Mouse (Mus musculus) G1E (cell line): Measurements from ENCODE around the gene Ptprz1. TPM values are rescaled to one million over a fixed set of nuclear protein-coding genes. Genes with fewer than 3 reads are reported as not detected.

Experiments used
- ATAC-seq: 2 replicates; pipeline ENCODE4 v1.8.0; 2016; ENCODE audit warnings: mild to moderate bottlenecking; ENCODE audit not compliant: insufficient number of reproducible peaks, poor library complexity, low FRiP score, severe bottlenecking; ENCODE audit errors: extremely low read depth
- DNase-seq: peaks from one replicate; pipeline ENCODE4 v3.0.0; 2012; ENCODE audit warnings: low spot score
- H3K27me3 ChIP-seq: 2 replicates; pipeline ENCODE4 v1.6.1; 2012; ENCODE audit warnings: mild to moderate bottlenecking, low read length, inconsistent platforms; ENCODE audit not compliant: insufficient read depth
- H3K36me3 ChIP-seq: replicated peaks from 2 replicates; pipeline ENCODE3; 2012; ENCODE audit warnings: mild to moderate bottlenecking, inconsistent platforms
- H3K4me1 ChIP-seq: 2 replicates; pipeline ENCODE4 v1.6.1; 2012; ENCODE audit warnings: low read depth, low read length, inconsistent platforms, mixed read lengths; ENCODE audit not compliant: insufficient read depth
- H3K4me3 ChIP-seq: 2 replicates; pipeline ENCODE4 v1.5.1; 2012; ENCODE audit warnings: low read depth, mild to moderate bottlenecking, inconsistent platforms, low read length, moderate library complexity, mixed read lengths
- H3K9me3 ChIP-seq: replicated peaks from 2 replicates; pipeline ENCODE4 v1.6.1; 2012; ENCODE audit warnings: inconsistent platforms
- CTCF ChIP-seq: IDR thresholded peaks from 2 replicates; pipeline ENCODE4 v1.5.1; 2012; ENCODE audit warnings: low read depth, low read length, inconsistent platforms, mixed read lengths
- GATA1 ChIP-seq: IDR thresholded peaks from 2 replicates; pipeline ENCODE4 v1.6.1; 2012; ENCODE audit warnings: borderline replicate concordance, low read length, inconsistent platforms, mixed read lengths
- GATA2 ChIP-seq: IDR thresholded peaks from 2 replicates; pipeline ENCODE4 v1.6.1; 2012; ENCODE audit warnings: low read depth, low read length, inconsistent platforms, borderline replicate concordance
- POLR2AphosphoS5 ChIP-seq: IDR thresholded peaks from 2 replicates; pipeline ENCODE4 v1.6.1; 2012; ENCODE audit warnings: low read depth, low read length, inconsistent platforms; ENCODE audit not compliant: insufficient replicate concordance
- TAL1 ChIP-seq: conservative IDR thresholded peaks from 2 replicates; pipeline ENCODE4 v1.6.1; 2012; ENCODE audit warnings: low read depth, low read length, inconsistent platforms, mixed read lengths
- polyA plus RNA-seq: library from polyadenylated mRNA; stranded (reverse); fragments of >175 nt; gene quantifications from 2 replicates; pipeline ENCODE4 v1.2.3, GENCODE M21; 2012
- total RNA-seq, 2 experiments: library from RNA; stranded (forward) in 1 of 2; stranded (reverse) in 1 of 2; fragments of 200-1000 nt in 1 of 2; fragments of >200 nt in 1 of 2; fragmentation: Nextera tagmentation in 1 of 2; gene quantifications; 2 replicates each; pipeline ENCODE4 v1.2.3; 2014 to 2017

Gene Ptprz1
- total and polyA plus RNA-seq, 3 experiments: 0.22 TPM; not detected in 2

GRCm38 (mm10) chr6:22932768-22933265 lies 57.5 kb downstream of the Ptprz1 start:
- Histone ChIP-seq H3K36me3 (no peaks in the 10 kb centered on the region), H3K9me3 (no peaks in the 10 kb centered on the region), H3K4me1 (no peaks in the 10 kb centered on the region), H3K27me3 (no peaks in the 10 kb centered on the region), H3K4me3 (no peak overlapping the region)
- ATAC-seq (no peak), DNase-seq (no peak)
- TF ChIP-seq TAL1 (no peak), GATA2 (no peak), POLR2AphosphoS5 (no peak), GATA1 (no peak), CTCF (no peak)

DNA sequence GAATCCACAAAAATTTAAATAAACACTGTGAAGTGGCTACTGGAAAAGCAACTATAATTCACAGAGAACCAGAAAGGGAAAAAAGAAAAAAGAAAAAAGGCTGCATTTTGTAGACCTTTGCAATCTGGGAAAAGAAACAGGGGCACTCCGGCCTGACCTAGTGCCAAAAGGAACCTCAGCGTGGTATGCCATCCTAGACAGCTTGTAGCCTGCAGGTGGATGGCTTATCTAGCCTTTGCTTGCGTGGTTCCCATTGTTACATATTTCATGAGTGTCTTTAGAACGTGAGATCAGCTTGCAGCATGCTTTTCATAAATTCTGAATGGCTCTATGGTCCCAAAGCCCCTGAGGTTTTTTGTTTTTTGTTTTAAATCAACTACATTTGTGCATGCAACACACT lies 61.8 kb downstream of the Ptprz1 start:
- H3K9me3 ChIP-seq: no peaks in the 10 kb centered on the region
- H3K4me1 ChIP-seq: no peaks in the 10 kb centered on the region
- TF ChIP-seq CTCF: no peak
- no peak for TF ChIP-seq POLR2AphosphoS5
- TF ChIP-seq GATA2: no peak
- no peak for TF ChIP-seq TAL1
- no peak for TF ChIP-seq GATA1
- H3K27me3 ChIP-seq: no peaks in the 10 kb centered on the region
- ATAC-seq (no peak), DNase-seq (no peak)
- H3K36me3 ChIP-seq: no peaks in the 10 kb centered on the region
- no peak overlapping the region for H3K4me3 ChIP-seq

GRCm38 (mm10) chr6:22937526-22937925 lies 62.2 kb downstream of the Ptprz1 start:
- ATAC-seq (no peak), DNase-seq (no peak)
- Histone ChIP-seq H3K9me3 (no peaks in the 10 kb centered on the region), H3K4me3 (no peak overlapping the region), H3K36me3 (no peaks in the 10 kb centered on the region), H3K4me1 (no peaks in the 10 kb centered on the region), H3K27me3 (no peaks in the 10 kb centered on the region)
- no peak for TF ChIP-seq POLR2AphosphoS5
- no peak for TF ChIP-seq GATA1
- no peak for TF ChIP-seq TAL1
- TF ChIP-seq CTCF: no peak
- TF ChIP-seq GATA2: no peak

- H3K4me1 ChIP-seq: no peaks in the 10 kb centered on the region
- H3K4me3 ChIP-seq: no peak overlapping the region
- no peaks in the 10 kb centered on the region for H3K9me3 ChIP-seq
- ATAC-seq (no peak), DNase-seq (no peak)
- H3K36me3 ChIP-seq: no peaks in the 10 kb centered on the region
- H3K27me3 ChIP-seq: no peaks in the 10 kb centered on the region
- TF ChIP-seq TAL1 (no peak), POLR2AphosphoS5 (no peak), CTCF (no peak), GATA2 (no peak), GATA1 (no peak)
Observed at GRCm38 (mm10) chr6:22944191-22944590, 68.9 kb downstream of the Ptprz1 start.

GRCm38 (mm10) chr6:22963374-22963773 lies 88.1 kb downstream of the Ptprz1 start:
- Histone ChIP-seq H3K27me3 (no peaks in the 10 kb centered on the region), H3K4me1 (no peaks in the 10 kb centered on the region), H3K36me3 (no peaks in the 10 kb centered on the region), H3K4me3 (no peak overlapping the region), H3K9me3 (no peaks in the 10 kb centered on the region)
- no peak for ATAC-seq
- DNase-seq: no peak
- TF ChIP-seq GATA1 (no peak), GATA2 (no peak), TAL1 (no peak), POLR2AphosphoS5 (no peak), CTCF (no peak)

DNA sequence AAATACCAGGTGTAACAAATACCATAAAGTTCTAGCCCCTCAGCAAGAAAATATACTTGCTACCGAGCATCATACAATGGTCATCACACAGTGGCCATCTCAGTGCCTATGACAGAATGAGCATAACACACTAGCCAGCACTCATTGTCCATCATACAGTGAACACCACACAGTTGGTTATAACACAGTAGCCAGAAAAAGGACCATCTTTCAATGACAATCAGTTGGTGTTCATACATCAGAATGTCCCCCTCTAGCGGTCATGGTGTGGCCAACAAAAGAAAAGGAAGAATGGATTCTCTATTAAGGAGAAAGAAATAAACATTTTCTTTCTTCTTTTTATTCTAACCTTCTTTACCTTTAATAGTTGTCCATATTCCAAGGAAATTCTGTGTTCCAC lies 92.8 kb downstream of the Ptprz1 start:
- no peak for DNase-seq
- ATAC-seq: no peak

More for the DNA sequence above, 92.8 kb downstream of the Ptprz1 start:
- no peaks in the 10 kb centered on the region for H3K36me3 ChIP-seq
- TF ChIP-seq CTCF (no peak), GATA2 (no peak), POLR2AphosphoS5 (no peak), TAL1 (no peak), GATA1 (no peak)
- H3K27me3 ChIP-seq: no peaks in the 10 kb centered on the region
- no peaks in the 10 kb centered on the region for H3K9me3 ChIP-seq
- H3K4me3 ChIP-seq: no peak overlapping the region
- H3K4me1 ChIP-seq: no peaks in the 10 kb centered on the region
